Mouse (Mus musculus) cerebellum, postnatal 14 days (tissue): ENCODE data around the gene Trank1.

ENCODE experiments used
- DNase-seq, 2 experiments: peaks; one replicate each; pipeline ENCODE4 v3.0.0; 2021; ENCODE audit warnings: mixed read lengths in 2 of 2

Trank1 gene

GRCm38 (mm10) chr9:111304036-111304435 is 7.5 kb upstream of the Trank1 start:
- no peak for DNase-seq

GRCm38 (mm10) chr9:111306142-111306541 is 5.4 kb upstream of the Trank1 start:
- DNase-seq, result no peak

- peak in 1 of 2 experiments; percentile 21 for DNase-seq
Observed at GRCm38 (mm10) chr9:111311843-111312441, 403 bp downstream of the Trank1 start.

- peak; percentile 15 to 22 for DNase-seq
Observed at GRCm38 (mm10) chr9:111312442-111313141, 1.1 kb downstream of the Trank1 start.

GRCm38 (mm10) chr9:111313299-111313698 is 1.8 kb downstream of the Trank1 start:
- peak in 1 of 2 experiments; percentile 7 for DNase-seq

- DNase-seq, result no peak
Observed at GRCm38 (mm10) chr9:111313793-111314192, 2.3 kb downstream of the Trank1 start.

GRCm38 (mm10) chr9:111314219-111314618 is 2.7 kb downstream of the Trank1 start:
- DNase-seq, result peak; percentile 74 to 83

GRCm38 (mm10) chr9:111320912-111321311 is 9.4 kb downstream of the Trank1 start:
- DNase-seq, result no peak

GRCm38 (mm10) chr9:111324881-111325280 is 13.3 kb downstream of the Trank1 start:
- DNase-seq, result no peak

GRCm38 (mm10) chr9:111329881-111330280 is 18.3 kb downstream of the Trank1 start:
- DNase-seq, result no peak

GRCm38 (mm10) chr9:111333790-111334189 is 22.3 kb downstream of the Trank1 start:
- no peak for DNase-seq

- no peak for DNase-seq
Observed at GRCm38 (mm10) chr9:111334555-111335164, 23.1 kb downstream of the Trank1 start.

GRCm38 (mm10) chr9:111351233-111351632 is 39.7 kb downstream of the Trank1 start:
- no peak for DNase-seq

- DNase-seq, result no peak
Observed at GRCm38 (mm10) chr9:111351641-111352040, 40.1 kb downstream of the Trank1 start.

- no peak for DNase-seq
Observed at GRCm38 (mm10) chr9:111352646-111353045, 41.1 kb downstream of the Trank1 start.

- no peak for DNase-seq
Observed at GRCm38 (mm10) chr9:111355041-111355440, 43.5 kb downstream of the Trank1 start.

- DNase-seq, result peak; percentile 58 to 69
Observed at GRCm38 (mm10) chr9:111356386-111356785, 44.8 kb downstream of the Trank1 start.

GRCm38 (mm10) chr9:111363656-111364055 is 52.1 kb downstream of the Trank1 start:
- DNase-seq, result no peak

GRCm38 (mm10) chr9:111367713-111368112 is 56.2 kb downstream of the Trank1 start:
- DNase-seq, result no peak

GRCm38 (mm10) chr9:111372079-111372478 is 60.5 kb downstream of the Trank1 start:
- DNase-seq, result no peak

GRCm38 (mm10) chr9:111377868-111378267 is 66.3 kb downstream of the Trank1 start:
- no peak for DNase-seq

GRCm38 (mm10) chr9:111381056-111382025 is 69.8 kb downstream of the Trank1 start:
- DNase-seq, result peak; percentile 62 to 63

GRCm38 (mm10) chr9:111382469-111382868 is 70.9 kb downstream of the Trank1 start:
- no peak for DNase-seq
